9 mouse cellular contexts compared by ENCODE assay signal in genomic region chr4:139297566-139297965, GRCm38 (mm10). TPM values are rescaled to one million over a fixed set of nuclear protein-coding genes. Genes with fewer than 3 reads are reported as not detected.
DNase-seq lines count a peak whose midpoint lies in the region; ATAC-seq lines count a peak whose summit lies in the region.
"Had no signal": no experiment of that assay in that cellular context is flagged by ENCODE, and none has a peak within 500 bp of the region (broad histone marks: within the 10 kb centered on the region; RNA-seq: fewer than 3 reads in every experiment).

No protein-coding gene starts in this region.

- peaks cover 15% of the 10 kb centered on the region; the same call in 1 of the 2 replicates for H3K36me3 ChIP-seq in midbrain, embryonic 16.5 days (ENCODE audit: control insufficient read depth, insufficient read depth, low read length)

- no peak overlapping the region for H3K9ac ChIP-seq in midbrain, embryonic 16.5 days (ENCODE audit: low read depth, low read length)
- H3K9ac ChIP-seq: heart, embryonic 15.5 days; lung, embryonic 15.5 days had no signal

- H3K27me3 ChIP-seq in midbrain, embryonic 16.5 days (ENCODE audit: control insufficient read depth, insufficient read depth, low read depth, low read length) = no peaks in the 10 kb centered on the region
- H3K27me3 ChIP-seq: heart, embryonic 15.5 days; lung, embryonic 15.5 days had no signal

- no peaks in the 10 kb centered on the region for H3K9me3 ChIP-seq in midbrain, embryonic 16.5 days (replicated peaks; ENCODE audit: control insufficient read depth, low read length, poor library complexity, severe bottlenecking)
- H3K9me3 ChIP-seq: heart, embryonic 15.5 days; lung, embryonic 15.5 days had no signal

- intact Hi-C loops in left cerebral cortex, postnatal 4 days (cut with DNase I) = no loop called here
- intact Hi-C loops in left cerebral cortex, postnatal 36 days (cut with DNase I) = no loop called here

- peak; percentile 88 for DNase-seq in left cerebral cortex, postnatal 4 days
- DNase-seq in left cerebral cortex, postnatal 36 days (ENCODE audit: low spot score in 2 of 2) = no peak
- peak; percentile 96 for DNase-seq in cerebellum, adult 11 months
- peak; percentile 98 to 99 for DNase-seq in cerebellum, postnatal 14 days
- peak; percentile 66 for DNase-seq in kidney, postnatal 14 days
- no peak for DNase-seq in thymus, adult 18-20 months

- H3K4me3 ChIP-seq in midbrain, embryonic 16.5 days (ENCODE audit: low read depth, low read length) = no peak overlapping the region
- H3K4me3 ChIP-seq: heart, embryonic 15.5 days; lung, embryonic 15.5 days had no signal

- ATAC-seq in midbrain, embryonic 16.5 days = no peak

- no peak overlapping the region for H3K4me2 ChIP-seq in midbrain, embryonic 16.5 days (ENCODE audit: low read length)
- H3K4me2 ChIP-seq: heart, embryonic 15.5 days; lung, embryonic 15.5 days had no signal

- WGBS in midbrain, embryonic 16.5 days = 91% methylated on average over 4 of the region's 4 CpGs

- no peaks in the 10 kb centered on the region for H3K4me1 ChIP-seq in midbrain, embryonic 16.5 days (ENCODE audit: control insufficient read depth, insufficient read depth, low read length)
- H3K4me1 ChIP-seq: heart, embryonic 15.5 days had no signal

- no peak overlapping the region for H3K27ac ChIP-seq in midbrain, embryonic 16.5 days (ENCODE audit: low read length)
- H3K27ac ChIP-seq: heart, embryonic 15.5 days; lung, embryonic 15.5 days had no signal

RNA-seq across cellular contexts. Expression of gene Pqlc2, which starts 12.9 kb away (rescaled TPM):
- total RNA-seq in left cerebral cortex, postnatal 4 days (2021) = 10 to 100 TPM; 12.7 to 12.9 TPM
- 10 to 100 TPM; 11.1 to 13.4 TPM for total RNA-seq in left cerebral cortex, postnatal 36 days (2021)
- polyA plus RNA-seq in midbrain, embryonic 16.5 days (2015; fragmentation: Nextera tagmentation; extraction: Ambion mirVana) = 14.4 and 15.1 TPM in 2 replicates

RNA-seq across cellular contexts. Expression of gene Akr7a5, which starts 13.0 kb away (rescaled TPM):
- total RNA-seq in left cerebral cortex, postnatal 4 days (2021) = 10 to 100 TPM; 24.9 to 26.4 TPM
- 10 to 100 TPM; 24.9 to 32.3 TPM for total RNA-seq in left cerebral cortex, postnatal 36 days (2021)
- 58.7 and 66.6 TPM in 2 replicates for polyA plus RNA-seq in midbrain, embryonic 16.5 days (2015; fragmentation: Nextera tagmentation; extraction: Ambion mirVana)

RNA-seq across cellular contexts. Expression of gene Mrto4, which starts 54.8 kb away (rescaled TPM):
- 10 to 100 TPM; 60.1 to 65.3 TPM for total RNA-seq in left cerebral cortex, postnatal 4 days (2021)
- 10 to 100 TPM; 43.8 to 45.3 TPM for total RNA-seq in left cerebral cortex, postnatal 36 days (2021)
- polyA plus RNA-seq in midbrain, embryonic 16.5 days (2015; fragmentation: Nextera tagmentation; extraction: Ambion mirVana) = 81.8 and 82.1 TPM in 2 replicates

RNA-seq across cellular contexts. Expression of gene Emc1, which starts 54.8 kb away (rescaled TPM):
- 10 to 100 TPM; 70.7 to 80.4 TPM for total RNA-seq in left cerebral cortex, postnatal 4 days (2021)
- total RNA-seq in left cerebral cortex, postnatal 36 days (2021) = 10 to 100 TPM; 85.9 to 87.9 TPM
- 47.7 and 49.4 TPM in 2 replicates for polyA plus RNA-seq in midbrain, embryonic 16.5 days (2015; fragmentation: Nextera tagmentation; extraction: Ambion mirVana)

RNA-seq across cellular contexts. Expression of gene Ubr4, which starts 54.8 kb away (rescaled TPM):
- 100 to 1,000 TPM; 176 to 185 TPM for total RNA-seq in left cerebral cortex, postnatal 4 days (2021)
- 100 to 1,000 TPM; 155 to 199 TPM for total RNA-seq in left cerebral cortex, postnatal 36 days (2021)
- 78.6 and 86.2 TPM in 2 replicates for polyA plus RNA-seq in midbrain, embryonic 16.5 days (2015; fragmentation: Nextera tagmentation; extraction: Ambion mirVana)

Comparison
In these comparisons a context has a peak if more than half of its experiments do, and no peak if none do; other contexts are left out.
1. DNase-seq: peak in left cerebral cortex, postnatal 4 days (single experiment), cerebellum, adult 11 months (single experiment), cerebellum, postnatal 14 days (2 of 2) and kidney, postnatal 14 days (single experiment); none in left cerebral cortex, postnatal 36 days (0 of 2) and thymus, adult 18-20 months (0 of 2).